Comparison of ENCODE assay signal across 16 mouse cellular contexts in the genomic region with DNA sequence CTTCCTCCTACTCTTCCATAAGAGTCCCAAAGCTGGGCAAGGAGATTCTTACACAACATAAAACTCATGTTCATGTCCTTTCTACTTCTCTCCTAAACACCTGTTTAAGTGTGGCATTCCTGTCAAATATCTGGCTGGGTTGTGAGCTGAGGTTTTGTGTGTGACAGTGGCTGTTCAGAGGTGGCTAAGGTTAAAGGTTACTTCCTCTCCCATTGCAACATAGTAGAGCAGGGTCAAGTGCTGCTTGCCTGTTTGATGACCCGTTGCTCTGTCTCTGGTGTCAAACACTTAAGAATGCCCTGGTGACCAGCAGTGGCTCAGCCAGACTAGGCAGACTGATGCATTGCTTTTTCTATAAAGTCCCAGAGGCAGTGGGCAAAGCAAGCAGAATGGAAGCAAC.
"Had no signal": no experiment of that assay in that cellular context is flagged by ENCODE, and none has a peak within 500 bp of the region (broad histone marks: within the 10 kb centered on the region; RNA-seq: fewer than 3 reads in every experiment).

No protein-coding gene starts in this region.

- DNase-seq: kidney, adult 8-10 months; kidney, postnatal 10 days; kidney, postnatal 4 days; lung, postnatal 4 days; retina, postnatal 1 day; right cerebral cortex, postnatal 25 days; thymus, adult 18-20 months; thymus, postnatal 36 days had no signal

- H3K4me1 ChIP-seq: kidney, embryonic 15.5 days; limb, embryonic 13.5 days; midbrain, embryonic 12.5 days; midbrain, embryonic 15.5 days; neural tube, embryonic 13.5 days had no signal

- H3K9me3 ChIP-seq: kidney, embryonic 15.5 days; limb, embryonic 10.5 days; limb, embryonic 13.5 days; midbrain, embryonic 12.5 days; midbrain, embryonic 15.5 days; neural tube, embryonic 13.5 days had no signal

- H3K9ac ChIP-seq: kidney, embryonic 15.5 days; limb, embryonic 13.5 days; midbrain, embryonic 12.5 days; midbrain, embryonic 15.5 days; neural tube, embryonic 13.5 days had no signal

- H3K27ac ChIP-seq: kidney, embryonic 15.5 days; limb, embryonic 10.5 days; limb, embryonic 13.5 days; midbrain, embryonic 12.5 days; midbrain, embryonic 15.5 days; neural tube, embryonic 13.5 days had no signal

- ATAC-seq: intestine, postnatal 0 days; midbrain, embryonic 15.5 days had no signal

- H3K4me3 ChIP-seq: kidney, embryonic 15.5 days; limb, embryonic 10.5 days; limb, embryonic 13.5 days; midbrain, embryonic 12.5 days; midbrain, embryonic 15.5 days; myocyte; neural tube, embryonic 13.5 days had no signal

- H3K27me3 ChIP-seq: kidney, embryonic 15.5 days; limb, embryonic 13.5 days; midbrain, embryonic 12.5 days; midbrain, embryonic 15.5 days; neural tube, embryonic 13.5 days had no signal

- H3K36me3 ChIP-seq: kidney, embryonic 15.5 days; midbrain, embryonic 12.5 days; midbrain, embryonic 15.5 days; neural tube, embryonic 13.5 days had no signal

- H3K4me2 ChIP-seq: kidney, embryonic 15.5 days; limb, embryonic 13.5 days; midbrain, embryonic 12.5 days; midbrain, embryonic 15.5 days; neural tube, embryonic 13.5 days had no signal
